Mouse (Mus musculus): ENCODE measurements around the gene S1pr1. TPM values are rescaled to one million over a fixed set of nuclear protein-coding genes. Genes with fewer than 3 reads are reported as not detected.

The S1pr1 gene
- polyA plus RNA-seq, 1 experiment from 2014 or later = 14.1 TPM

- no peaks in the 10 kb centered on the region for H3K9me3 ChIP-seq (ENCODE audit: control insufficient read depth, low read length)
- no peaks in the 10 kb centered on the region for H3K36me3 ChIP-seq (ENCODE audit: control insufficient read depth, insufficient read depth, low read length)
- no peak overlapping the region for H3K4me3 ChIP-seq (ENCODE audit: low read depth, low read length)
- DNase-seq (ENCODE audit: low spot score) (no peak), ATAC-seq (ENCODE audit: low FRiP score) (no peak)
- no peak overlapping the region for H3K4me2 ChIP-seq (replicated peaks; ENCODE audit: low read depth, low read length)
- WGBS = 90% methylated on average over 5 of the region's 5 CpGs
- no peak overlapping the region for H3K9ac ChIP-seq (ENCODE audit: low read depth, low read length)
- H3K27ac ChIP-seq (ENCODE audit: low read depth, low read length) = no peak overlapping the region
- H3K4me1 ChIP-seq (replicated peaks; ENCODE audit: control insufficient read depth, insufficient read depth, low read length) = no peaks in the 10 kb centered on the region
- no peaks in the 10 kb centered on the region for H3K27me3 ChIP-seq (ENCODE audit: control insufficient read depth, insufficient read depth, low read length)
Measured at GRCm38 (mm10) chr3:115674665-115675064, 40.2 kb downstream of the S1pr1 start.

GRCm38 (mm10) chr3:115673663-115674157, 41.2 kb downstream of the S1pr1 start:
- no peaks in the 10 kb centered on the region for H3K27me3 ChIP-seq (ENCODE audit: control insufficient read depth, insufficient read depth, low read length)
- H3K27ac ChIP-seq (ENCODE audit: low read depth, low read length) = no peak overlapping the region
- H3K4me1 ChIP-seq (replicated peaks; ENCODE audit: control insufficient read depth, insufficient read depth, low read length) = no peaks in the 10 kb centered on the region
- no peak overlapping the region for H3K4me3 ChIP-seq (ENCODE audit: low read depth, low read length)
- DNase-seq (ENCODE audit: low spot score) (no peak), ATAC-seq (ENCODE audit: low FRiP score) (no peak)
- no peaks in the 10 kb centered on the region for H3K9me3 ChIP-seq (ENCODE audit: control insufficient read depth, low read length)
- no peaks in the 10 kb centered on the region for H3K36me3 ChIP-seq (ENCODE audit: control insufficient read depth, insufficient read depth, low read length)
- 62% methylated on average over 13 of the region's 13 CpGs for WGBS
- H3K9ac ChIP-seq (ENCODE audit: low read depth, low read length) = no peak overlapping the region
- H3K4me2 ChIP-seq (replicated peaks; ENCODE audit: low read depth, low read length) = no peak overlapping the region

- Histone ChIP-seq H3K36me3 (ENCODE audit: control insufficient read depth, insufficient read depth, low read length) (no peaks in the 10 kb centered on the region), H3K4me1 (replicated peaks; ENCODE audit: control insufficient read depth, insufficient read depth, low read length) (no peaks in the 10 kb centered on the region), H3K27ac (ENCODE audit: low read depth, low read length) (no peak overlapping the region), H3K4me2 (replicated peaks; ENCODE audit: low read depth, low read length) (no peak overlapping the region), H3K4me3 (ENCODE audit: low read depth, low read length) (no peak overlapping the region), H3K9me3 (ENCODE audit: control insufficient read depth, low read length) (no peaks in the 10 kb centered on the region), H3K9ac (ENCODE audit: low read depth, low read length) (no peak overlapping the region), H3K27me3 (ENCODE audit: control insufficient read depth, insufficient read depth, low read length) (no peaks in the 10 kb centered on the region)
- WGBS = 57% methylated on average over 9 of the region's 9 CpGs
- no peak for DNase-seq (ENCODE audit: low spot score)
- no peak for ATAC-seq (ENCODE audit: low FRiP score)
Measured at GRCm38 (mm10) chr3:115672965-115673662, 41.8 kb downstream of the S1pr1 start.

- Histone ChIP-seq H3K27me3 (ENCODE audit: control insufficient read depth, insufficient read depth, low read length) (no peaks in the 10 kb centered on the region), H3K36me3 (ENCODE audit: control insufficient read depth, insufficient read depth, low read length) (no peaks in the 10 kb centered on the region), H3K27ac (ENCODE audit: low read depth, low read length) (no peak overlapping the region), H3K9ac (ENCODE audit: low read depth, low read length) (no peak overlapping the region), H3K4me1 (replicated peaks; ENCODE audit: control insufficient read depth, insufficient read depth, low read length) (no peaks in the 10 kb centered on the region), H3K4me2 (replicated peaks; ENCODE audit: low read depth, low read length) (no peak overlapping the region), H3K9me3 (ENCODE audit: control insufficient read depth, low read length) (no peaks in the 10 kb centered on the region), H3K4me3 (ENCODE audit: low read depth, low read length) (no peak overlapping the region)
- ATAC-seq (ENCODE audit: low FRiP score) (no peak), DNase-seq (ENCODE audit: low spot score) (no peak)
- WGBS = 81% methylated on average over 1 of the region's 1 CpGs
Measured at GRCm38 (mm10) chr3:115669230-115669629, 45.6 kb downstream of the S1pr1 start.

- Histone ChIP-seq H3K36me3 (ENCODE audit: control insufficient read depth, insufficient read depth, low read length) (no peaks in the 10 kb centered on the region), H3K4me1 (replicated peaks; ENCODE audit: control insufficient read depth, insufficient read depth, low read length) (no peaks in the 10 kb centered on the region), H3K9me3 (ENCODE audit: control insufficient read depth, low read length) (no peaks in the 10 kb centered on the region), H3K4me3 (ENCODE audit: low read depth, low read length) (no peak overlapping the region), H3K4me2 (replicated peaks; ENCODE audit: low read depth, low read length) (no peak overlapping the region), H3K27ac (ENCODE audit: low read depth, low read length) (no peak overlapping the region), H3K27me3 (ENCODE audit: control insufficient read depth, insufficient read depth, low read length) (no peaks in the 10 kb centered on the region), H3K9ac (ENCODE audit: low read depth, low read length) (no peak overlapping the region)
- DNase-seq (ENCODE audit: low spot score) (no peak), ATAC-seq (ENCODE audit: low FRiP score) (no peak)
- WGBS = 90% methylated on average over 2 of the region's 2 CpGs
Measured at GRCm38 (mm10) chr3:115667182-115667581, 47.7 kb downstream of the S1pr1 start.

- Histone ChIP-seq H3K4me3 (ENCODE audit: low read depth, low read length) (no peak overlapping the region), H3K4me1 (replicated peaks; ENCODE audit: control insufficient read depth, insufficient read depth, low read length) (no peaks in the 10 kb centered on the region), H3K36me3 (ENCODE audit: control insufficient read depth, insufficient read depth, low read length) (no peaks in the 10 kb centered on the region), H3K27me3 (ENCODE audit: control insufficient read depth, insufficient read depth, low read length) (no peaks in the 10 kb centered on the region), H3K9me3 (ENCODE audit: control insufficient read depth, low read length) (no peaks in the 10 kb centered on the region), H3K9ac (ENCODE audit: low read depth, low read length) (no peak overlapping the region), H3K4me2 (replicated peaks; ENCODE audit: low read depth, low read length) (no peak overlapping the region), H3K27ac (ENCODE audit: low read depth, low read length) (no peak overlapping the region)
- WGBS = 55% methylated on average over 8 of the region's 8 CpGs
- no peak for ATAC-seq (ENCODE audit: low FRiP score)
- DNase-seq (ENCODE audit: low spot score) = no peak
Measured at GRCm38 (mm10) chr3:115666547-115666946, 48.3 kb downstream of the S1pr1 start.

- Histone ChIP-seq H3K9ac (ENCODE audit: low read depth, low read length) (no peak overlapping the region), H3K4me3 (ENCODE audit: low read depth, low read length) (no peak overlapping the region), H3K27me3 (ENCODE audit: control insufficient read depth, insufficient read depth, low read length) (no peaks in the 10 kb centered on the region), H3K4me1 (replicated peaks; ENCODE audit: control insufficient read depth, insufficient read depth, low read length) (no peaks in the 10 kb centered on the region), H3K27ac (ENCODE audit: low read depth, low read length) (no peak overlapping the region), H3K4me2 (replicated peaks; ENCODE audit: low read depth, low read length) (no peak overlapping the region), H3K36me3 (ENCODE audit: control insufficient read depth, insufficient read depth, low read length) (no peaks in the 10 kb centered on the region), H3K9me3 (ENCODE audit: control insufficient read depth, low read length) (no peaks in the 10 kb centered on the region)
- no peak for ATAC-seq (ENCODE audit: low FRiP score)
- WGBS = 54% methylated on average over 3 of the region's 3 CpGs
- DNase-seq (ENCODE audit: low spot score) = no peak
Measured at GRCm38 (mm10) chr3:115664497-115664896, 50.4 kb downstream of the S1pr1 start.

GRCm38 (mm10) chr3:115660701-115661460, 54.0 kb downstream of the S1pr1 start:
- Histone ChIP-seq H3K27me3 (ENCODE audit: control insufficient read depth, insufficient read depth, low read length) (no peaks in the 10 kb centered on the region), H3K27ac (ENCODE audit: low read depth, low read length) (no peak overlapping the region), H3K36me3 (ENCODE audit: control insufficient read depth, insufficient read depth, low read length) (no peaks in the 10 kb centered on the region), H3K4me2 (replicated peaks; ENCODE audit: low read depth, low read length) (no peak overlapping the region), H3K9ac (ENCODE audit: low read depth, low read length) (no peak overlapping the region), H3K9me3 (ENCODE audit: control insufficient read depth, low read length) (no peaks in the 10 kb centered on the region), H3K4me1 (replicated peaks; ENCODE audit: control insufficient read depth, insufficient read depth, low read length) (no peaks in the 10 kb centered on the region), H3K4me3 (ENCODE audit: low read depth, low read length) (no peak overlapping the region)
- ATAC-seq (ENCODE audit: low FRiP score) (peak; percentile 89), DNase-seq (ENCODE audit: low spot score) (peak; percentile 79)
- WGBS = 52% methylated on average over 9 of the region's 9 CpGs

All from hindbrain, embryonic 11.5 days (tissue).